Mouse (Mus musculus) left cerebral cortex, postnatal 4 days (tissue): Measurements from ENCODE around the gene Mrpl24. TPM values are rescaled to one million over a fixed set of nuclear protein-coding genes. Genes with fewer than 3 reads are reported as not detected.

Experiments
- DNase-seq: peaks from one replicate; pipeline ENCODE4 v3.0.0-alpha.2; 2022
- intact Hi-C: fragments of 180-260 bp; cut with DNase I; formaldehyde crosslinking; loops from one replicate; pipeline ENCODE4 v1.15.1; 2025
- total RNA-seq, 2 experiments: library from RNA; stranded (reverse); gene quantifications; 2 replicates each; pipeline ENCODE4 v1.2.3; 2021

The Mrpl24 gene
- total RNA-seq, 2 experiments from 2014 or later = 43.6 to 49.0 TPM

- intact Hi-C loops = loop anchor here (5.0 kb wide), 1 partner anchor 110 kb away; the partner anchor contains the start of gene Iqgap3
- no peak for DNase-seq
Observed at GRCm38 (mm10) chr3:87972203-87972664, 52.9 kb downstream of the Mrpl24 start.

- DNase-seq = no peak
- intact Hi-C loops = loop anchor here (5.0 kb wide), 1 partner anchor 110 kb away; the partner anchor contains the start of gene Iqgap3
Observed at GRCm38 (mm10) chr3:87972776-87973175, 53.5 kb downstream of the Mrpl24 start.

Other genes with a start within 250 kb of the Mrpl24 start
- 1 to 10 TPM in 1 of 2 experiments, under 1 TPM in 1; 0.46 to 1.4 TPM for gene Lrrc71, start 170.9 kb upstream of the Mrpl24 start, total RNA-seq
- under 1 TPM; 0.38 to 0.93 TPM for gene Ntrk1, start 124.3 kb upstream of the Mrpl24 start, total RNA-seq
- gene Insrr, start 122.6 kb upstream of the Mrpl24 start, total RNA-seq = 1 to 10 TPM in 1 of 2 experiments, under 1 TPM in 1; 0.70 to 1.9 TPM
- 10 to 100 TPM in 1 of 2 experiments, 1 to 10 TPM in 1; 8.0 to 11.5 TPM for gene Pear1, start 95.2 kb upstream of the Mrpl24 start, total RNA-seq
- gene Sh2d2a, start 72.8 kb upstream of the Mrpl24 start, total RNA-seq = not detected
- gene Prcc, start 33.9 kb upstream of the Mrpl24 start, total RNA-seq = 10 to 100 TPM; 72.8 to 73.3 TPM
- gene Hdgf, start 13.2 kb upstream of the Mrpl24 start, total RNA-seq = 100 to 1,000 TPM; 131 to 136 TPM
- gene Isg20l2, start 10.8 kb downstream of the Mrpl24 start, total RNA-seq = 10 to 100 TPM; 23.4 to 24.9 TPM
- gene Rrnad1, start 11.2 kb downstream of the Mrpl24 start, total RNA-seq = 10 to 100 TPM; 17.1 to 17.8 TPM
- gene Crabp2, start 29.2 kb downstream of the Mrpl24 start, total RNA-seq = 1 to 10 TPM; 6.9 to 8.2 TPM
- gene Nes, start 51.6 kb downstream of the Mrpl24 start, total RNA-seq = 10 to 100 TPM; 25.8 to 25.9 TPM
- 100 to 1,000 TPM; 183 to 192 TPM for gene Bcan, start 80.7 kb downstream of the Mrpl24 start, total RNA-seq
- under 1 TPM; 0.40 to 0.46 TPM for gene Hapln2, start 108.1 kb downstream of the Mrpl24 start, total RNA-seq
- gene Gpatch4, start 123.6 kb downstream of the Mrpl24 start, total RNA-seq = 10 to 100 TPM; 26.5 to 30.6 TPM
- gene Naxe, start 139.0 kb downstream of the Mrpl24 start, total RNA-seq = 10 to 100 TPM; 59.0 to 66.1 TPM
- not detected for gene Ttc24, start 158.8 kb downstream of the Mrpl24 start, total RNA-seq
- gene Iqgap3, start 162.5 kb downstream of the Mrpl24 start, total RNA-seq = 1 to 10 TPM; 3.5 to 3.9 TPM
- 100 to 1,000 TPM; 113 to 121 TPM for gene Mef2d, start 222.9 kb downstream of the Mrpl24 start, total RNA-seq